Mouse (Mus musculus): ENCODE results near the gene Speer4f1. TPM values are rescaled to one million over a fixed set of nuclear protein-coding genes. Genes with fewer than 3 reads are reported as not detected.

Speer4f1 gene
- polyA plus RNA-seq, 1 experiment from 2014 or later = not detected

GRCm38 (mm10) chr5:17499873-17500329 lies 24.0 kb downstream of the Speer4f1 start:
- Histone ChIP-seq H3K4me1 (ENCODE audit: insufficient read depth) (no peaks in the 10 kb centered on the region), H3K9ac (replicated peaks) (no peak overlapping the region), H3K27ac (ENCODE audit: low read depth) (no peak overlapping the region), H3K4me2 (ENCODE audit: low read depth, low read length) (no peak overlapping the region), H3K4me3 (ENCODE audit: low read depth, low read length) (no peak overlapping the region), H3K27me3 (ENCODE audit: insufficient read depth, low read length) (no peaks in the 10 kb centered on the region), H3K36me3 (replicated peaks; ENCODE audit: insufficient read depth, low read length) (no peaks in the 10 kb centered on the region), H3K9me3 (ENCODE audit: low read length) (no peaks in the 10 kb centered on the region)
- DNase-seq (no peak), ATAC-seq (no peak)
- no peak for TF ChIP-seq EP300 (IDR thresholded peaks at IDR 0.05; ENCODE audit: low read depth)
- TF ChIP-seq CTCF (IDR thresholded peaks at IDR 0.05; ENCODE audit: low read depth) = no peak
- WGBS (ENCODE audit: insufficient replicate concordance) = 74% methylated on average over 1 of the region's 1 CpGs

- WGBS (ENCODE audit: insufficient replicate concordance) = 82% methylated on average over 1 of the region's 1 CpGs
- H3K36me3 ChIP-seq (replicated peaks; ENCODE audit: insufficient read depth, low read length) = no peaks in the 10 kb centered on the region
- no peaks in the 10 kb centered on the region for H3K4me1 ChIP-seq (ENCODE audit: insufficient read depth)
- no peak overlapping the region for H3K4me3 ChIP-seq (ENCODE audit: low read depth, low read length)
- H3K9ac ChIP-seq (replicated peaks) = no peak overlapping the region
- no peak overlapping the region for H3K4me2 ChIP-seq (ENCODE audit: low read depth, low read length)
- H3K9me3 ChIP-seq (ENCODE audit: low read length) = no peaks in the 10 kb centered on the region
- DNase-seq (no peak), ATAC-seq (no peak)
- no peak overlapping the region for H3K27ac ChIP-seq (ENCODE audit: low read depth)
- no peak for TF ChIP-seq EP300 (IDR thresholded peaks at IDR 0.05; ENCODE audit: low read depth)
- TF ChIP-seq CTCF (IDR thresholded peaks at IDR 0.05; ENCODE audit: low read depth) = no peak
- H3K27me3 ChIP-seq (ENCODE audit: insufficient read depth, low read length) = no peaks in the 10 kb centered on the region
Measured at GRCm38 (mm10) chr5:17500866-17501265, 25.0 kb downstream of the Speer4f1 start.

GRCm38 (mm10) chr5:17505540-17505939 lies 29.6 kb downstream of the Speer4f1 start:
- DNase-seq (no peak), ATAC-seq (no peak)
- Histone ChIP-seq H3K4me2 (ENCODE audit: low read depth, low read length) (no peak overlapping the region), H3K9me3 (ENCODE audit: low read length) (no peaks in the 10 kb centered on the region), H3K36me3 (replicated peaks; ENCODE audit: insufficient read depth, low read length) (no peaks in the 10 kb centered on the region), H3K4me1 (ENCODE audit: insufficient read depth) (no peaks in the 10 kb centered on the region), H3K27ac (ENCODE audit: low read depth) (no peak overlapping the region), H3K27me3 (ENCODE audit: insufficient read depth, low read length) (no peaks in the 10 kb centered on the region), H3K4me3 (ENCODE audit: low read depth, low read length) (no peak overlapping the region), H3K9ac (replicated peaks) (no peak overlapping the region)
- TF ChIP-seq CTCF (IDR thresholded peaks at IDR 0.05; ENCODE audit: low read depth) (no peak), EP300 (IDR thresholded peaks at IDR 0.05; ENCODE audit: low read depth) (no peak)

GRCm38 (mm10) chr5:17508038-17508437 lies 32.1 kb downstream of the Speer4f1 start:
- Histone ChIP-seq H3K4me2 (ENCODE audit: low read depth, low read length) (no peak overlapping the region), H3K27me3 (ENCODE audit: insufficient read depth, low read length) (no peaks in the 10 kb centered on the region), H3K27ac (ENCODE audit: low read depth) (no peak overlapping the region), H3K4me3 (ENCODE audit: low read depth, low read length) (no peak overlapping the region), H3K9ac (replicated peaks) (no peak overlapping the region), H3K9me3 (ENCODE audit: low read length) (no peaks in the 10 kb centered on the region), H3K4me1 (ENCODE audit: insufficient read depth) (no peaks in the 10 kb centered on the region), H3K36me3 (replicated peaks; ENCODE audit: insufficient read depth, low read length) (no peaks in the 10 kb centered on the region)
- no peak for TF ChIP-seq EP300 (IDR thresholded peaks at IDR 0.05; ENCODE audit: low read depth)
- TF ChIP-seq CTCF (IDR thresholded peaks at IDR 0.05; ENCODE audit: low read depth) = no peak
- DNase-seq (no peak), ATAC-seq (no peak)
- WGBS (ENCODE audit: insufficient replicate concordance) = 59% methylated on average over 3 of the region's 3 CpGs

Other genes with a start within 250 kb of the Speer4f1 start
- not detected in 2 replicates for gene Speer4f2, start 102.9 kb upstream of the Speer4f1 start, polyA plus RNA-seq (2015; fragmentation: Nextera tagmentation; extraction: Ambion mirVana)
- 0.53 and 0.84 TPM in 2 replicates for gene Sema3c, start 98.2 kb downstream of the Speer4f1 start, polyA plus RNA-seq (2015; fragmentation: Nextera tagmentation; extraction: Ambion mirVana)

Data from liver, postnatal 0 days (tissue).